Mouse (Mus musculus) heart, embryonic 16.5 days (tissue): ENCODE results near the gene Pecam1. TPM values are rescaled to one million over a fixed set of nuclear protein-coding genes. Genes with fewer than 3 reads are reported as not detected.

ENCODE experiments used
- ATAC-seq: fragments of 200-750 bp; cut with Nextera tagmentation; replicated peaks from 2 replicates; pipeline ENCODE4 v1.8.0; 2017; ENCODE audit warnings: moderate number of reproducible peaks; ENCODE audit not compliant: insufficient read depth, low FRiP score; ENCODE audit errors: extremely low read depth
- H3K27ac ChIP-seq: fragments of 300-500 bp; sonication (generic); 2 replicates; pipeline ENCODE4 v1.5.1; 2014; ENCODE audit warnings: mild to moderate bottlenecking, low read length, control low read depth, moderate library complexity
- H3K27me3 ChIP-seq: fragments of 300-500 bp; sonication (generic); 2 replicates; pipeline ENCODE4 v1.6.1; 2014; ENCODE audit warnings: low read length, mixed read lengths; ENCODE audit not compliant: control insufficient read depth, insufficient read depth
- H3K36me3 ChIP-seq: fragments of 300-500 bp; sonication (generic); 2 replicates; pipeline ENCODE4 v1.6.1; 2014; ENCODE audit not compliant: control insufficient read depth, insufficient read depth
- H3K4me1 ChIP-seq: fragments of 300-500 bp; sonication (generic); 2 replicates; pipeline ENCODE4 v1.6.1; 2014; ENCODE audit warnings: low read length, mixed read lengths; ENCODE audit not compliant: control insufficient read depth, insufficient read depth
- H3K4me2 ChIP-seq: fragments of 300-500 bp; sonication (generic); 2 replicates; pipeline ENCODE4 v1.6.1; 2014; ENCODE audit warnings: low read depth, mild to moderate bottlenecking, control low read depth, low read length
- H3K4me3 ChIP-seq: fragments of 300-500 bp; sonication (generic); 2 replicates; pipeline ENCODE4 v1.5.1; 2014; ENCODE audit warnings: mild to moderate bottlenecking, control low read depth, low read length
- H3K9ac ChIP-seq: fragments of 300-500 bp; sonication (generic); 2 replicates; pipeline ENCODE4 v1.6.1; 2014; ENCODE audit warnings: low read length, control low read depth
- H3K9me3 ChIP-seq: fragments of 300-500 bp; sonication (generic); replicated peaks from 2 replicates; pipeline ENCODE4 v1.6.1; 2016; ENCODE audit warnings: low read length; ENCODE audit not compliant: control insufficient read depth
- WGBS: fragments of 180-500 bp; shearing (Covaris S2); extraction: QIAGEN DNeasy Blood & Tissue Kit; methylation state at CpG from one replicate; pipeline ENCODE4 v1.1.7; 2014; 5-methylcytosine and 5-hydroxymethylcytosine counted together
- polyA plus RNA-seq: library from polyadenylated mRNA; unstranded; fragments of >200 nt; fragmentation: Nextera tagmentation; extraction: Ambion mirVana; gene quantifications from 2 replicates; pipeline ENCODE4 v1.2.1, GENCODE M21; 2015

Pecam1 gene
- polyA plus RNA-seq, 1 experiment from 2014 or later: 87.7 TPM

- Histone ChIP-seq H3K4me3 (no peak overlapping the region), H3K27ac (peak overlapping the region; percentile 47), H3K4me1 (peaks cover 48% of the 10 kb centered on the region), H3K27me3 (no peaks in the 10 kb centered on the region), H3K4me2 (no peak overlapping the region), H3K36me3 (no peaks in the 10 kb centered on the region), H3K9me3 (no peaks in the 10 kb centered on the region), H3K9ac (no peak overlapping the region)
- 66% methylated on average over 4 of the region's 4 CpGs for WGBS
- no peak; the same call in 1 of the 2 replicates for ATAC-seq
These were observed 73.1 kb downstream of the Pecam1 start for GRCm38 (mm10) chr11:106677331-106677730.

GRCm38 (mm10) chr11:106675875-106676274 lies 74.6 kb downstream of the Pecam1 start:
- Histone ChIP-seq H3K9me3 (no peaks in the 10 kb centered on the region), H3K4me1 (peaks cover 51% of the 10 kb centered on the region), H3K4me2 (no peak overlapping the region), H3K9ac (no peak overlapping the region), H3K27me3 (no peaks in the 10 kb centered on the region), H3K4me3 (no peak overlapping the region), H3K27ac (peak overlapping the region; percentile 93), H3K36me3 (no peaks in the 10 kb centered on the region)
- WGBS: 85% methylated on average over 5 of the region's 5 CpGs
- no peak for ATAC-seq

DNA sequence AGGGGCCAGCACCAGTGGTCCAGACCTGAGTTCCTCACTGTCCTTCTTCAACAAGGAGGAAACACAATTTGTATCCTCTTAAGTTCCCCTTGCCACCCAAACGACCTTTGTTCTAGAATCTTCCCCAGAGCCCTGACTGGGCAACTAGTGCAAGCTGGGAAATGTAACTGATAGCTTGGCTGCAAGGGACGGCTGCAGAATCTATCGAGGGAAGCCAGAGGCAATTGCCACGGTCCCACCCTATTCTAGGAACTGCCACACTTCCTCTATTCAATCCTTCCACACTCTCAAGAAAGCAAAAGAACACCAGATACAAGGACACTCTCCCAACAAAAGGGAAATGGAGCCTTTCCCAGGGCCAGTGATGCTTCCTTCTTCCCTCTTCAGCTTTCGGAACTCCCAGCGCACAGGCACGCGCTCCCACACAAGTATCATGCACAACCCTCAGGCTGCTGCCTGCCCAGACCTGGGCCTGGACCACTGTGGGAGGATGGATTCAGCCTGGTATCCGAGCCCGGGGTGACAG lies 75.2 kb downstream of the Pecam1 start:
- Histone ChIP-seq H3K4me3 (peak overlapping the region; percentile 25), H3K36me3 (no peaks in the 10 kb centered on the region), H3K4me1 (peaks cover 51% of the 10 kb centered on the region), H3K9me3 (no peaks in the 10 kb centered on the region), H3K27ac (peak overlapping the region; percentile 93), H3K9ac (peak overlapping the region; percentile 61), H3K4me2 (peak overlapping the region; percentile 55), H3K27me3 (no peaks in the 10 kb centered on the region)
- 35% methylated on average over 10 of the region's 10 CpGs for WGBS
- no peak for ATAC-seq

- ATAC-seq: peak; percentile 75
- Histone ChIP-seq H3K27ac (peak overlapping the region; percentile 93), H3K4me1 (peaks cover 51% of the 10 kb centered on the region), H3K27me3 (no peaks in the 10 kb centered on the region), H3K4me3 (peak overlapping the region; percentile 25), H3K9ac (peak overlapping the region; percentile 61), H3K36me3 (no peaks in the 10 kb centered on the region), H3K9me3 (no peaks in the 10 kb centered on the region), H3K4me2 (peak overlapping the region; percentile 55)
- 3% methylated on average over 9 of the region's 9 CpGs for WGBS
These were observed 75.7 kb downstream of the Pecam1 start for GRCm38 (mm10) chr11:106674612-106675153.

- ATAC-seq: no peak
- Histone ChIP-seq H3K4me2 (peak overlapping the region; percentile 55), H3K36me3 (peaks cover 3% of the 10 kb centered on the region; the same call in 1 of the 2 replicates), H3K4me3 (no peak overlapping the region; the same call in 1 of the 2 replicates), H3K4me1 (peaks cover 56% of the 10 kb centered on the region), H3K9me3 (no peaks in the 10 kb centered on the region), H3K27me3 (no peaks in the 10 kb centered on the region), H3K9ac (no peak overlapping the region; the same call in 1 of the 2 replicates), H3K27ac (peak overlapping the region; percentile 93)
- 58% methylated on average over 8 of the region's 8 CpGs for WGBS
These were observed 76.5 kb downstream of the Pecam1 start for GRCm38 (mm10) chr11:106673727-106674611.

DNA sequence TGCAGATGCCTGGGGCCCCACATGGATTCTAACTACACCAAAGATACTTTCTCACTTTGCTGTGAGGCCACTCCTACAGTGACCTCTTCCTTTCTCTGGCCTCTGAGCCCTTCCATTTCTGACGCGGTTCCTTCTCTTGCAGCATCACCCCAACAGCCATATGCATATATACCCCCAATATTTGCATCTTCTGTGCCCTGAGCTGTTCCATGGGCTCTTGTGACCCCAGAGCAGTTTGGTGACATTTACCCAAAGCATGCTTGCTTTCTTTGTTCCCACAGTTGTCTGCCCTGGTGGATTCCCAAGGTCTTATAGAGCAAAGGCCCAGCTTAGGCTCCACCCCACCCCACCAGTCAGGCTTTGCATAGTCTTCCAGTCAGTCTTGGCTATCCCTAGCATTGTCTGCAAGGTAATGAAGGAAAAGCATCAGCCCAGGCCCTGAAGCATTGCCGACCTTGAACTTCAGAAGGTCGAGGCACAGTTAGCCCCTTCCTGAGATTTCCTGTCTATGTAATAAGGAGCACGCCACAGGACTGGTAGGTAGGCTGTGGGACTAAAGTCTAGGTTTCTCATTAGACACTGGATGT lies 77.4 kb downstream of the Pecam1 start:
- Histone ChIP-seq H3K9me3 (no peaks in the 10 kb centered on the region), H3K4me1 (peaks cover 53% of the 10 kb centered on the region), H3K27ac (no peak overlapping the region), H3K9ac (no peak overlapping the region), H3K27me3 (no peaks in the 10 kb centered on the region), H3K36me3 (peaks cover 3% of the 10 kb centered on the region; the same call in 1 of the 2 replicates), H3K4me2 (no peak overlapping the region), H3K4me3 (no peak overlapping the region)
- no peak for ATAC-seq
- 84% methylated on average over 5 of the region's 5 CpGs for WGBS

GRCm38 (mm10) chr11:106671801-106672200 lies 78.6 kb downstream of the Pecam1 start:
- Histone ChIP-seq H3K27ac (peak overlapping the region; percentile 6; the same call in 1 of the 2 replicates), H3K9me3 (no peaks in the 10 kb centered on the region), H3K4me1 (peaks cover 44% of the 10 kb centered on the region), H3K36me3 (peaks cover 3% of the 10 kb centered on the region; the same call in 1 of the 2 replicates), H3K4me3 (no peak overlapping the region), H3K9ac (no peak overlapping the region), H3K27me3 (no peaks in the 10 kb centered on the region), H3K4me2 (no peak overlapping the region)
- 83% methylated on average over 8 of the region's 8 CpGs for WGBS
- no peak for ATAC-seq

- H3K9ac ChIP-seq: no peak overlapping the region
- peaks cover 41% of the 10 kb centered on the region for H3K4me1 ChIP-seq
- no peaks in the 10 kb centered on the region for H3K27me3 ChIP-seq
- no peak overlapping the region for H3K4me2 ChIP-seq
- H3K36me3 ChIP-seq: peaks cover 3% of the 10 kb centered on the region; the same call in 1 of the 2 replicates
- 69% methylated on average over 4 of the region's 4 CpGs for WGBS
- H3K4me3 ChIP-seq: no peak overlapping the region
- no peaks in the 10 kb centered on the region for H3K9me3 ChIP-seq
- H3K27ac ChIP-seq: peak overlapping the region; percentile 29; the same call in 1 of the 2 replicates
- ATAC-seq: no peak
These were observed 79.4 kb downstream of the Pecam1 start for GRCm38 (mm10) chr11:106670951-106671478.
